In genomic region chr3:36688874-36689273, GRCm38 (mm10) we compare ENCODE assay signal across 7 mouse cellular contexts. TPM values are rescaled to one million over a fixed set of nuclear protein-coding genes. Genes with fewer than 3 reads are reported as not detected.
DNase-seq lines count a peak whose midpoint lies in the region; ATAC-seq and TF ChIP-seq lines count a peak whose summit lies in the region.

No protein-coding gene starts in this region.

- TF ChIP-seq CTCF in bone marrow, adult 2 months (IDR thresholded peaks at IDR 0.05; ENCODE audit: control insufficient read depth, insufficient read depth, low read length): peak; percentile 46; the same call in 1 of the 2 replicates
- TF ChIP-seq CTCF in intestine, postnatal 0 days (IDR thresholded peaks at IDR 0.05; ENCODE audit: low read depth): peak; percentile 94

- no peaks in the 10 kb centered on the region for H3K4me1 ChIP-seq in bone marrow, adult 2 months (ENCODE audit: control insufficient read depth, insufficient read depth, low read length)
- 0 out of 2 replicates have a peak, but pooled peaks cover 4% of the 10 kb centered on the region for H3K4me1 ChIP-seq in intestine, postnatal 0 days (replicated peaks; ENCODE audit: control insufficient read depth, insufficient read depth, low read length)
- no peaks in the 10 kb centered on the region for H3K4me1 ChIP-seq in limb, embryonic 11.5 days (ENCODE audit: control insufficient read depth, insufficient read depth, low read length)
- H3K4me1 ChIP-seq in midbrain, embryonic 14.5 days (ENCODE audit: control insufficient read depth, insufficient read depth, low read length): peaks cover 4% of the 10 kb centered on the region; the same call in 1 of the 2 replicates

- H3K36me3 ChIP-seq in intestine, postnatal 0 days (ENCODE audit: control insufficient read depth, insufficient read depth): no peaks in the 10 kb centered on the region
- H3K36me3 ChIP-seq in limb, embryonic 11.5 days (ENCODE audit: control insufficient read depth, insufficient read depth, low read length): no peaks in the 10 kb centered on the region
- no peaks in the 10 kb centered on the region for H3K36me3 ChIP-seq in midbrain, embryonic 14.5 days (ENCODE audit: control insufficient read depth, insufficient read depth, low read length)

- H3K27ac ChIP-seq in bone marrow, adult 2 months (ENCODE audit: control insufficient read depth, insufficient read depth, low read depth, low read length, poor library complexity): no peak overlapping the region; the same call in 1 of the 2 replicates
- H3K27ac ChIP-seq in intestine, postnatal 0 days (ENCODE audit: low read depth, low read length): 0 out of 2 replicates have a peak overlapping the region, but pooled peaks have one; percentile 43
- H3K27ac ChIP-seq in limb, embryonic 11.5 days (replicated peaks; ENCODE audit: low read depth, low read length): no peak overlapping the region
- H3K27ac ChIP-seq in midbrain, embryonic 14.5 days (replicated peaks; ENCODE audit: low read depth, low read length): no peak overlapping the region

- H3K9me3 ChIP-seq in intestine, postnatal 0 days (ENCODE audit: control insufficient read depth): no peaks in the 10 kb centered on the region
- H3K9me3 ChIP-seq in limb, embryonic 11.5 days (ENCODE audit: control insufficient read depth, low read length): no peaks in the 10 kb centered on the region
- no peaks in the 10 kb centered on the region for H3K9me3 ChIP-seq in midbrain, embryonic 14.5 days (ENCODE audit: control insufficient read depth, low read length)

- ATAC-seq in intestine, postnatal 0 days: peak; percentile 63
- no peak for ATAC-seq in limb, embryonic 11.5 days (ENCODE audit: insufficient number of reproducible peaks, low FRiP score, low TSS enrichment, low read depth)
- peak; percentile 48 for ATAC-seq in midbrain, embryonic 14.5 days (ENCODE audit: low FRiP score, low TSS enrichment)

- H3K9ac ChIP-seq in intestine, postnatal 0 days (ENCODE audit: low read depth, low read length): peak overlapping the region; percentile 45; the same call in 1 of the 2 replicates
- H3K9ac ChIP-seq in limb, embryonic 11.5 days (ENCODE audit: low read length): no peak overlapping the region
- H3K9ac ChIP-seq in midbrain, embryonic 14.5 days (replicated peaks; ENCODE audit: low read length): no peak overlapping the region; the same call in 1 of the 2 replicates

- DNase-seq in embryo, embryonic 11.5 days (ENCODE audit: low read depth, low spot score): peak; percentile 72
- DNase-seq in heart, adult 18-20 months: peak; percentile 71 to 75
- peak; percentile 89 for DNase-seq in limb, embryonic 11.5 days (ENCODE audit: low spot score)
- DNase-seq in midbrain, embryonic 14.5 days: peak; percentile 88
- peak; percentile 15 to 27 for DNase-seq in spleen, postnatal 14 days (ENCODE audit: low spot score in 2 of 2)

- peak overlapping the region; percentile 95 for H3K4me2 ChIP-seq in intestine, postnatal 0 days (replicated peaks; ENCODE audit: low read depth)
- peak overlapping the region; percentile 71 for H3K4me2 ChIP-seq in limb, embryonic 11.5 days (ENCODE audit: low read depth, severe bottlenecking)
- peak overlapping the region; percentile 67 for H3K4me2 ChIP-seq in midbrain, embryonic 14.5 days (ENCODE audit: low read length)

- TF ChIP-seq POLR2A in bone marrow, adult 2 months (IDR thresholded peaks at IDR 0.05; ENCODE audit: borderline replicate concordance, control insufficient read depth, low read depth, low read length): no peak

- H3K27me3 ChIP-seq in intestine, postnatal 0 days (replicated peaks; ENCODE audit: control insufficient read depth, insufficient read depth, low read length): no peaks in the 10 kb centered on the region; the same call in 1 of the 2 replicates
- peaks cover 11% of the 10 kb centered on the region for H3K27me3 ChIP-seq in limb, embryonic 11.5 days (ENCODE audit: control insufficient read depth, insufficient read depth, low read length)
- no peaks in the 10 kb centered on the region for H3K27me3 ChIP-seq in midbrain, embryonic 14.5 days (ENCODE audit: control insufficient read depth, insufficient read depth, low read length)

- WGBS in bone marrow, adult 2 months: 4% methylated on average over 21 of the region's 21 CpGs
- 4% methylated on average over 21 of the region's 21 CpGs for WGBS in intestine, postnatal 0 days
- WGBS in limb, embryonic 11.5 days: 4% methylated on average over 21 of the region's 21 CpGs
- 4% methylated on average over 21 of the region's 21 CpGs for WGBS in midbrain, embryonic 14.5 days

- H3K4me3 ChIP-seq in bone marrow, adult 2 months (replicated peaks; ENCODE audit: control insufficient read depth, low read depth, low read length): no peak overlapping the region
- H3K4me3 ChIP-seq in intestine, postnatal 0 days (ENCODE audit: low read depth, low read length): peak overlapping the region; percentile 58
- peak overlapping the region; percentile 54 for H3K4me3 ChIP-seq in limb, embryonic 11.5 days (ENCODE audit: low read depth, low read length)
- peak overlapping the region; percentile 69 for H3K4me3 ChIP-seq in midbrain, embryonic 14.5 days (replicated peaks; ENCODE audit: low read depth, low read length)

RNA-seq across cellular contexts. Expression of gene Trpc3, which starts 1.1 kb away (rescaled TPM):
- 4.1 TPM in 1 of 2 replicates, not detected in the other for polyA plus RNA-seq in bone marrow, adult 2 months (2011; ENCODE audit: insufficient read depth, insufficient read length, low replicate concordance, missing spikeins)
- total RNA-seq in heart, adult 18-20 months (2021): 1 to 10 TPM; 4.8 to 9.7 TPM
- 4.1 and 6.5 TPM in 2 replicates for polyA plus RNA-seq in intestine, postnatal 0 days (2015; fragmentation: Nextera tagmentation; extraction: Ambion mirVana)
- 3.3 and 5.0 TPM in 2 replicates for polyA plus RNA-seq in limb, embryonic 11.5 days (2014; fragmentation: Nextera tagmentation; extraction: Ambion mirVana)
- polyA plus RNA-seq in midbrain, embryonic 14.5 days (2014; fragmentation: Nextera tagmentation; extraction: Ambion mirVana): 7.8 and 8.4 TPM in 2 replicates

Comparison
In these comparisons a context has a peak if more than half of its experiments do, and no peak if none do; other contexts are left out.
1. DNase-seq: peak in every context shown above with its lines; median percentile 89 in limb, embryonic 11.5 days; 88 in midbrain, embryonic 14.5 days; 73 in heart, adult 18-20 months; 72 in embryo, embryonic 11.5 days; 21 in spleen, postnatal 14 days.